In the genomic region with DNA sequence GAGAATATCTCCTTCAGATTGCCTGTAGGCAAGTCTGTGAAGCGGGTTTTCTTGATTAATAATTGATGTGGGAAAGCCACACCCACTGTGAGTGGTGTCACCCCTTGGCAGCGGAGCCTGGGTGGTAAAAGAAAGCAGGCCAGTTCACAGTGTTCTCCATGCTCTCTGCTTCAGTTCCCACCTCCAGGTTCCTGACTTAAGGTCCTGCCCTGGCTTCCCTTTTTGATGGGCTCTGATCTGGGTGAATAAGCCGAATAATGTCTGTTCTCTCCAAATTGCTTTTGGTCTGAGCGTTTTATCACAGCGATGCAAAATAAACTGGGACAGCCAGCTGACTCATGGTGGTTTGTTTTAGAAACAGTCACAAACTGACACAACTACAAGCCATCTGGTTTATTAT, we compare ENCODE assay signal across 14 mouse cellular contexts.
DNase-seq lines count a peak whose midpoint lies in the region; ATAC-seq and TF ChIP-seq lines count a peak whose summit lies in the region.
"Had no signal": no experiment of that assay in that cellular context is flagged by ENCODE, and none has a peak within 500 bp of the region (broad histone marks: within the 10 kb centered on the region; RNA-seq: fewer than 3 reads in every experiment).

No protein-coding gene starts in this region.

- H3K36me3 ChIP-seq in hindbrain, postnatal 0 days (ENCODE audit: insufficient read depth, low read length): no peaks in the 10 kb centered on the region
- H3K36me3 ChIP-seq: limb, embryonic 15.5 days; midbrain, embryonic 15.5 days had no signal

- no peak for ATAC-seq in hindbrain, postnatal 0 days
- ATAC-seq: midbrain, embryonic 15.5 days had no signal

- H3K27me3 ChIP-seq in hindbrain, postnatal 0 days (ENCODE audit: insufficient read depth, low read length): no peaks in the 10 kb centered on the region
- H3K27me3 ChIP-seq: limb, embryonic 15.5 days; midbrain, embryonic 15.5 days had no signal

- H3K9ac ChIP-seq in hindbrain, postnatal 0 days (replicated peaks; ENCODE audit: low read length): no peak overlapping the region
- H3K9ac ChIP-seq: limb, embryonic 15.5 days; midbrain, embryonic 15.5 days had no signal

- DNase-seq in kidney, adult 9 months: peak; percentile 55
- DNase-seq in kidney, postnatal 4 days: no peak
- peak; percentile 42 to 65 for DNase-seq in layer of hippocampus, adult 18-20 months (ENCODE audit: low spot score in 2 of 2)
- peak; percentile 6 to 20 for DNase-seq in layer of hippocampus, postnatal 36 days
- DNase-seq in lung, postnatal 36 days: peak; percentile 79
- DNase-seq in thymus, postnatal 25 days: no peak
- DNase-seq in hindbrain, postnatal 0 days (ENCODE audit: low spot score): no peak
- DNase-seq: adrenal gland, postnatal 36 days; cerebellum, adult 11 months; embryo, embryonic 11 days had no signal

- no peak overlapping the region for H3K4me2 ChIP-seq in hindbrain, postnatal 0 days (ENCODE audit: low read depth, low read length)
- H3K4me2 ChIP-seq: limb, embryonic 15.5 days; midbrain, embryonic 15.5 days had no signal

- WGBS in hindbrain, postnatal 0 days: 84% methylated on average over 5 of the region's 5 CpGs

- TF ChIP-seq CTCF in hindbrain, postnatal 0 days (IDR thresholded peaks at IDR 0.05; ENCODE audit: low read depth): no peak

- H3K9me3 ChIP-seq in hindbrain, postnatal 0 days (ENCODE audit: low read length): no peaks in the 10 kb centered on the region
- H3K9me3 ChIP-seq: limb, embryonic 15.5 days; midbrain, embryonic 15.5 days had no signal

- no peak overlapping the region for H3K4me3 ChIP-seq in hindbrain, postnatal 0 days (ENCODE audit: low read length)
- H3K4me3 ChIP-seq: erythroblast, embryonic 14.5 days; limb, embryonic 15.5 days; midbrain, embryonic 15.5 days had no signal

- H3K4me1 ChIP-seq in hindbrain, postnatal 0 days (ENCODE audit: insufficient read depth, low read length): no peaks in the 10 kb centered on the region
- H3K4me1 ChIP-seq: limb, embryonic 15.5 days; midbrain, embryonic 15.5 days had no signal

- no peak overlapping the region for H3K27ac ChIP-seq in hindbrain, postnatal 0 days
- H3K27ac ChIP-seq: kidney, postnatal 0 days; limb, embryonic 15.5 days; midbrain, embryonic 15.5 days had no signal

Comparison
In these comparisons a context has a peak if more than half of its experiments do, and no peak if none do; other contexts are left out.
1. DNase-seq: peak in kidney, adult 9 months (single experiment), layer of hippocampus, adult 18-20 months (2 of 2), layer of hippocampus, postnatal 36 days (2 of 2) and lung, postnatal 36 days (single experiment); none in kidney, postnatal 4 days (0 of 2), thymus, postnatal 25 days (single experiment) and hindbrain, postnatal 0 days (single experiment).